Mouse (Mus musculus) adrenal gland, postnatal 36 days (tissue): ENCODE results near the gene Fam213a. TPM values are rescaled to one million over a fixed set of nuclear protein-coding genes. Genes with fewer than 3 reads are reported as not detected.

Experiments used
- total RNA-seq, 2 experiments: library from RNA; stranded (reverse); gene quantifications; 2 replicates each; pipeline ENCODE4 v1.2.3; 2021

The Fam213a gene
- total RNA-seq, 2 experiments from 2014 or later, result 115 to 121 TPM

Other genes with a start within 250 kb of the Fam213a start
- 1 to 10 TPM; 1.2 to 2.6 TPM for gene Sh2d4b, start 120.5 kb downstream of the Fam213a start, total RNA-seq
- 10 to 100 TPM; 31.5 to 37.3 TPM for gene Tspan14, start 47.0 kb downstream of the Fam213a start, total RNA-seq
- under 1 TPM; 0.36 to 0.53 TPM for gene Dydc2, start 55.4 kb upstream of the Fam213a start, total RNA-seq
- gene Dydc1, start 59.1 kb upstream of the Fam213a start, total RNA-seq, result under 1 TPM in 1 of 2 experiments, not detected in 1; 0.49 TPM
- gene Mat1a, start 91.2 kb upstream of the Fam213a start, total RNA-seq, result under 1 TPM in 1 of 2 experiments, not detected in 1; 0.53 TPM
- under 1 TPM; 0.26 to 0.46 TPM for gene Sftpa1, start 118.0 kb upstream of the Fam213a start, total RNA-seq
- gene Mbl1, start 137.7 kb upstream of the Fam213a start, total RNA-seq, result under 1 TPM in 1 of 2 experiments, not detected in 1; 0.46 TPM
- gene Sftpd, start 171.4 kb upstream of the Fam213a start, total RNA-seq, result not detected